Mouse (Mus musculus) small intestine, adult 10 weeks (tissue): ENCODE measurements around the gene Cldnd1. TPM values are rescaled to one million over a fixed set of nuclear protein-coding genes. Genes with fewer than 3 reads are reported as not detected.

Source experiments
- polyA plus RNA-seq: library from polyadenylated mRNA; stranded (reverse); fragments of 350-450 nt; fragmentation: Illumina TruSeq; extraction: RNeasy Lipid Tissue Mini Kit (QIAGEN cat#74804); gene quantifications from one replicate; pipeline ENCODE4 v1.2.3, GENCODE M21; 2014; ENCODE audit warnings: low replicate concordance

Gene Cldnd1
- polyA plus RNA-seq, result 278 TPM

GRCm38 (mm10) chr16:58727477-58728131 is at the start of gene Cldnd1:
Cldnd1 (plus strand) TSS chr16:58727910.

GRCm38 (mm10) chr16:58718666-58719120 is 9.0 kb upstream of the Cldnd1 start, which contains the start of gene Gpr15:
Gpr15 (minus strand) TSS chr16:58719070.

GRCm38 (mm10) chr16:58763076-58763475 is 35.4 kb downstream of the Cldnd1 start, which contains the start of gene Olfr172:
Olfr172 (minus strand) TSS chr16:58763176.

Other genes starting within 250 kb of the Cldnd1 start
- 206 TPM for gene St3gal6, start 203.7 kb upstream of the Cldnd1 start, polyA plus RNA-seq
- gene Gm813, start 110.9 kb upstream of the Cldnd1 start, polyA plus RNA-seq, result not detected
- gene E330017A01Rik, start 89.2 kb upstream of the Cldnd1 start, polyA plus RNA-seq, result not detected
- gene Cpox, start 57.6 kb upstream of the Cldnd1 start, polyA plus RNA-seq, result 121 TPM
- gene Gpr15, start 8.8 kb upstream of the Cldnd1 start, polyA plus RNA-seq, result not detected
- gene Olfr172, start 35.3 kb downstream of the Cldnd1 start, polyA plus RNA-seq, result not detected
- gene Olfr173, start 72.4 kb downstream of the Cldnd1 start, polyA plus RNA-seq, result not detected
- gene Olfr175-ps1, start 98.9 kb downstream of the Cldnd1 start, polyA plus RNA-seq, result not detected
- gene Olfr177, start 146.9 kb downstream of the Cldnd1 start, polyA plus RNA-seq, result not detected
- not detected for gene Olfr178, start 164.2 kb downstream of the Cldnd1 start, polyA plus RNA-seq
- not detected for gene Olfr181, start 200.8 kb downstream of the Cldnd1 start, polyA plus RNA-seq
- not detected for gene Olfr180, start 201.5 kb downstream of the Cldnd1 start, polyA plus RNA-seq